Mouse (Mus musculus) embryonic stem cell, embryonic (primary cell): ENCODE data around the gene Ifitm1.

Source experiments
- CTCF ChIA-PET, 4 experiments: fragments of 300-600 bp in 2 of 4; fragments of 350-600 bp in 2 of 4; sonication (Branson Sonifier 250); formaldehyde crosslinking; loops; one replicate each; lab custom pipeline; 2022; ENCODE audit warnings: inconsistent platforms in 2 of 4; lab: Charles Lee
- POLR2A ChIA-PET, 4 experiments: fragments of 300-600 bp in 2 of 4; fragments of 350-600 bp in 2 of 4; sonication (Branson Sonifier 250); formaldehyde crosslinking; loops; one replicate each; lab custom pipeline; 2022; ENCODE audit warnings: antibody characterized with exemption in 4 of 4, inconsistent platforms in 1 of 4; lab: Charles Lee

Gene Ifitm1

DNA sequence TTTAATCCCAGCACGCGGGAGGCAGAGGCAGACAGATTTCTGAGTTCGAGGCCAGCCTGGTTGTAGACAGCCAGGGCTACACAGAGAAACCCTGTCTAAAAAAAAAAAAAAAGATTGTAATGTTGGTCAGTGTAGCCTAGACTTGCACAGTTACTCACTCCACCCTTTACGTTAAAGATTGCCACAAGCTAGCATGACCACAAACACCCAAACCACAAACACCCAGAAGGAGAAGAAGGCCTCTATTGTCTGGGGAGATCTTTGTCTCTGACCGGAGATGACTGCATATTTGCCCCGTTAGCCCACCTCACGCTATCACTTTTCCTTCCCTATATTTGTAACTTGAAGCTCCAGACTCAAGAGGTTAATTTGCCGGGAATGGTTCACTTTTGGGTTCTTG lies 14.7 kb downstream of the Ifitm1 start:
- ChIA-PET CTCF (interaction anchor here in 1 of 4 experiments (1.2 to 1.5 kb wide), 2 partner anchors 14 to 67 kb away, joined by 6 read pairs; partner anchors contain the start of gene Ifitm1), POLR2A (interaction anchor here in 3 of 4 experiments (0.6 to 2.7 kb wide), 22 partner anchors 8 to 196 kb away, joined by 3 to 15 read pairs (median 4); partner anchors contain the start of genes Ifitm1 (in 1 of the 3) and Rnh1 (in 1 of the 3))

DNA sequence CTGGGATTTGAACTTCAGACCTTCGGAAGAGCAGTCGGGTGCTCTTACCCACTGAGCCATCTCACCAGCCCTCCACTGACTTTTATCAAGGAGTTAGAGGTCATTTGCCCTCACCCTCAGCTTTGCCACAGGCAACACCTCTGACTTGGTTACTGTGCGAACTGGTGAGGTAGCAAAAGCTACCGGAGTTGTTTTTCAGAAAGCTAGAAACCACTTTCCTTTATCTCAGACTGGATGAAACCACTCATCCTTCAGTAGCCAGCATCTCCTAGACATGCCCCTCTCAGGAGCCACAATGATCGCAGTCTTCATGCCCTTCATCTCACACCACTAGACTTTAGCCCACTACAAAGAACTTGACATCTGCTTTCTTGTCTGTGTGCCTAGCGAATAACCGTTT lies 15.9 kb downstream of the Ifitm1 start:
- ChIA-PET CTCF (interaction anchor here in 3 of 4 experiments (1.0 to 1.5 kb wide), 4 partner anchors 15 to 66 kb away, joined by 3 to 6 read pairs (median 5); partner anchors contain the start of gene Ifitm1 (in 1 of the 3)), POLR2A (interaction anchor here (0.5 to 2.7 kb wide), 15 partner anchors 7 to 77 kb away, joined by 3 to 15 read pairs (median 5); partner anchors contain the start of gene Ifitm1 (in 1 of the 4))

DNA sequence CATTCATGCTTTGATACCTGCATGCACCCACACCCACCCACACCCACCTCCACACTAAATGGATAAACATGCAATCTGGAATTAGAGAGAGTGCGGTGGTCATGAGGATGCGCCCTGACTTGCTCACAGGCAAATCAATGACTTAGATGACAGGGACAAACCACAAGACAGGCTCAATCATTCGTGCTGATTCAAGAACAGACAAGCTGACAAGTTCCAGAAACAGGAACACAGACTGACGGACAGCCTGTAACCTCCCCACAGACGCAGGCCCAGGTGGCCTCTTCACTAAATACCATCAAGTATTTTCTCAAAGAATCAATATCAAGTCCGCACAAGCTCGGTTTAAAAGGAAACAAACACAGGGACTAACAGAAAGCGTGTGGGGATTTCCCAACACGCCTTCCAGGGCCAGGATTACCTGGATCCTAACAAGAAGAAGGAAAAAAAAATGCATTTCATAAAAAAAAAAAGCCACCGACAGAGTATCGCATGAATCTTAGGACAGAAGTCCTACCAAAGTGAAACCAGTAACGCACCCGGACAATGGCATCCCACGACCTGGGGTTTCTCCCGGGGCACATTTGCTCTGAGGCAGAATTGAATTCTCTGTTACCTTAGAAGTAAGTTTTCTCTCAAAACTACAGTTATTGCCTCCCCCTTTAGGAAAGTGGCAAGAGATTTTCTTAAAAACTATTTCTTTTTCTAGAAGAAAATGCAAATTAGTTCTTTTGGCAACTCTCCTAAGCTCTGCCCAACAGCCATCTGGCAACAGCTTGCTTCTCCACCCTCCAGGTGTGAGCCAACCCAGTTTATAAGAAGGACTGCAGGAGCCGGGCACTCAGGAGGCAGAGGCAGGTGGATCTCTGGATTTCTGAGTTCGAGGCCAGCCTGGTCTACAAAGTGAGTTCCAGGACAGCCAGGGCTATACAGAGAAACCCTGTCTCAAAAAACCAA lies 20.4 kb downstream of the Ifitm1 start:
- ChIA-PET CTCF (interaction anchor here in 1 of 4 experiments (0.7 kb wide), 1 partner anchor 77 kb away, joined by 5 read pairs; no protein-coding TSS in a partner anchor), POLR2A (interaction anchor here in 3 of 4 experiments (0.5 to 1.6 kb wide), 12 partner anchors 11 to 94 kb away, joined by 3 to 7 read pairs (median 3); no protein-coding TSS in a partner anchor)

DNA sequence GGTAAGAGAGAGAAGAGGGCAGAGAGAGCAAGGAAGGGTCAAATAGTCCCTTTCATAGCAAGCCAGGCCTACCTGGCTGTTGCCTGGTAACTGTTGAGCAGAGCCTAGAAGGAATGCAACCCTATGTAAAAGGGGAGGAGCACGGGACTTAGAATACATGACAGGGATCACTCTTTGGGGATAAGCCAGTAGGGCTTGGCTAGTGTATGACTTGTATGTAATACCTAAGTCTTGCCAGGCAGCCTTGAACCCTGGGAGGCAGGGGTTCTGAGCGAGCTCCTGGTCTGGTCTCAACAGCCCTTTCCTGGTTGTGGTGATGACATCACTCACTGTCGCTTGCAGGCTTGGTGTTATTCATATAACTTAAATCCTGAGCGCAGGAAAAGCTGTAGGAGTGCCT lies 22.0 kb downstream of the Ifitm1 start:
- POLR2A ChIA-PET = interaction anchor here in 3 of 4 experiments (0.6 to 4.6 kb wide), 18 partner anchors 12 to 872 kb away, joined by 3 to 26 read pairs (median 4); partner anchors contain the start of genes Psmd13 (in 1 of the 3), Ptdss2 (in 1 of the 3) and Sirt3 (in 1 of the 3)
- CTCF ChIA-PET = interaction anchor here in 2 of 4 experiments (0.8 to 2.5 kb wide), 5 partner anchors 19 to 86 kb away, joined by 3 to 11 read pairs (median 4); no protein-coding TSS in a partner anchor

DNA sequence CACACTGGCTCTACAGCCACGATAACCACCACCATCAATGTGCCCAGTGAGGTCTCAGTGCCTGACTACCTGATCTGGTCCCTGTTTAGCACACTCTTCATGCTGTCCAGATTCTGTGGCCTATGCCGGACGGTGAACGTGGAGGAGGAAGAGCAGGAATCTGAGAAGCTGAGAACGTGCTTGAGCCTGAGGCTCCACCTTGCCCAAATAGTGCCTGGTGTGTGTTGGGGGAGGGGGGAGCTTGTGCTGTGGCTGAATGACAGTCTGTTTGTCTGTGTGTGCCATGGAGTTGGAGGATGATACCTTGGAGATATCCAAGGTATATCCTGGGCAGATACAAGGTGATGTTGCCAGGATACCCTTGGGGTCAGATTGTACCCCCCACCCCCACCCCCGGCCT lies 23.2 kb downstream of the Ifitm1 start:
- CTCF ChIA-PET = interaction anchor here in 3 of 4 experiments (0.6 to 2.5 kb wide), 6 partner anchors 18 to 139 kb away, joined by 3 to 11 read pairs (median 5); partner anchors contain the start of gene Ifitm1 (in 1 of the 3)
- POLR2A ChIA-PET = interaction anchor here (0.7 to 4.6 kb wide), 34 partner anchors 8 to 1777 kb away, joined by 3 to 26 read pairs (median 4); partner anchors contain the start of genes Gm45785 (in 1 of the 4), Psmd13 (in 1 of the 4), Ptdss2 (in 1 of the 4) and Rassf7 (in 1 of the 4)

DNA sequence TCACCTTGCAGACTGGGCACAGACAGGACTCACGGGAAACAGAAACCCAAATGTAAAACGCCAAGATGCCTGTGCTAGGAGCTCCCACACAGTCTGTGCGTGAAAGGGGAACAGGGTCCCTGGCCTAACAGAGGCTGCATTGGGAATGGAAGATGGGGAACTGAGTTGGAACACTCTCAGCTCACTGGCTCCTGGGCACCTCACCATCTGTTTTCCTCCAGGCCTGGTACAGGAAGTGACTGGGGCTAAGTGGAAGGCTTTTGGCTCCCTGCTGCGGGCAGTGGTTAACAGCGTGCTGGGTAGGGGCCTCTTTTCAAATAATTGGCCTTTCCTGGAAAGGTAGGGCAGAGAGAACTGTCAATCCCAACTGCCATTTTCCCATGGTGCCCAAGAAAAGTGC lies 23.6 kb downstream of the Ifitm1 start:
- ChIA-PET POLR2A (interaction anchor here (0.6 to 4.6 kb wide), 23 partner anchors 8 to 1777 kb away, joined by 3 to 26 read pairs (median 4); partner anchors contain the start of genes Gm45785 (in 1 of the 4) and Ric8a (in 1 of the 4)), CTCF (interaction anchor here in 3 of 4 experiments (0.6 to 2.5 kb wide), 5 partner anchors 18 to 140 kb away, joined by 3 to 11 read pairs (median 5); partner anchors contain the start of gene Ifitm1 (in 1 of the 3))

DNA sequence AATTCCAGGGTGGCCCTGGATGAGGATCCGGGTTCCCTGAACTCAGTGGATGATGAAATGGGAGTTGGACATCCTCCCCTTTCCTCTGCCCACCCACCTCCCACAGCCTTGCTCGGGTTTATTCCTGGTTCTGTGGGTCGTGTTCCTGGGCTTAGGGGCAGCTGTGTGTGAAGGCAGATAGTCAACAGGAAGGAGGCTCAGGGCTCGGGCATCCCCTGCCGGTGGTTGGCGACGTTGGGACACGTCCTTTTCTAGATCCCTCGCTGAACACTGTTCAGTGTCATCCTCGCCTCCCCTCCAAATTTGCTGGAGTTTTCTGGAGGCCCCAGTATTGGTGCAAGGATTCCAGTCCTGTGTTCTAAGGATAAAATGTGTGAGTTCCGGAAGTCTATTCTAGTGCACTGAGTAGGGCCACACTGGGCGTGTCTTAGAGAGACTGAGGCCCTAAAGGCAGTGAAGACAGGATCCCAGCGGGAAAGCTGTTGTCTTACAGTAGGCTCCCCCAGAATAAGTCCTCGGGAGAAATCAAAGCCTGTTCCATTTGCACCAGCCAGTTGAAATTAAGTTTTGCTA lies 24.2 kb downstream of the Ifitm1 start:
- ChIA-PET CTCF (interaction anchor here in 3 of 4 experiments (0.5 to 2.5 kb wide), 5 partner anchors 17 to 75 kb away, joined by 3 to 11 read pairs (median 5); partner anchors contain the start of gene Ifitm1 (in 1 of the 3)), POLR2A (interaction anchor here (0.6 to 4.6 kb wide), 12 partner anchors 9 to 1778 kb away, joined by 3 to 26 read pairs (median 5); no protein-coding TSS in a partner anchor)

DNA sequence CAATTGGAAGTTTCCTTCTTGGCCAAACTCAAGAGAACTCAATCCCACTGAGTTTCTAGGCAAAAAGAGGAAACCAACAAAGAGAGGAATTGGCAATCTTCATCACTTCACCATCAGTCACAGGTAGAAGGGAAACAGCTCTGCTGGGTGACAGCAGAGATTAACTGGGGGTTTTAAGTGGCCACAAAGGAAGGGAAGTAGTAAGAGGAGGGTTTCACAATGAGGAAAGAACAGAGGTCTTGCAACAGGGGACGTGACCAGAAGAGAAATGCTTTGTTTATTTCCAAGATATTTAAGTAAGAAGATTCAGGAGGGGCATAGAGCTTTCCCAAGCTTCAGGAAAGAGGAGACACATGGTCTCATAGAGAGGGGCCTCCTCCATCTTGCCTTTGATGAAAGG lies 30.8 kb downstream of the Ifitm1 start:
- ChIA-PET POLR2A (interaction anchor here in 1 of 4 experiments (1.2 kb wide), 1 partner anchor 34 kb away, joined by 3 read pairs; no protein-coding TSS in a partner anchor), CTCF (interaction anchor here in 3 of 4 experiments (0.6 to 1.7 kb wide), 4 partner anchors 13 to 89 kb away, joined by 3 to 4 read pairs (median 4); no protein-coding TSS in a partner anchor)

DNA sequence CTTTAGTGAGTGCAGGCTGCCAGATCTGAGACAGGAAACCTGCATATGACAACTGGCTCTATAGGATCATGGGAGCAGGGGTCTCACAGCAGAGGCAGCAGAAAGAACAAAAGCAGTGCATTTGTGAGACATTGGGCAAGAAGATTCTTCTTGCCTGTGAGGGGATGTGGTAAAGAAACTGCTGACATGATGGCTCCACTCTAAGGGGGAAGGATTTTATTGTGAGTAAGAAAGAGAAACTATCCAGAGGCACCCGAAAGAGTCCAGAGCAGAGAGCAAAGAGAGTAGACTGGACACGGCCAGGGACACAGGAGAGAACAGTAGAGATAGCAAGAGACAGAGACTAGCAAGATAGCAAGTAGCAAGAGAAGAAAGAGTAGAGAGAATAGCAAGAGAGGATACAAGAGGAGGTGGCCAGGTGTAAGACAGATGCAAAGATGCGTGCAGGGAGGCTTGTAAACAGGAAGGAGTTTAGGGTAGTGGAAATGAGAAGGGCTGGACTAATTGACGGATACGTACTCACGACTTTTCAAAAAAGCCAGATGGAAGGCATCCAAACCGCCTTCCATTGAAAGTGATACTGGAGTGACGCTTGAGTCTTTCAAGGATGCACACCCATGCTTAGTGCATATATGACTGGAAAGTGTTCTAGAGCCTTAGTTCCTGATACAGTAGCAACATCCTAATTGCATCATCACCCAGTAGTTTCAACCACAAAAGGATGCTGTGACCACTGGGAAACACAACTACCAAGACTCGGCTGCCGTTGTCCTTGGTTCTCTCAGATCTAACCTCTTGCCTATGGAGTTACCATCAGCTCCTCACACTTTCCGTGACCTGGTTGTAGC lies 32.1 kb downstream of the Ifitm1 start:
- POLR2A ChIA-PET = interaction anchor here in 1 of 4 experiments (0.7 to 0.8 kb wide), 2 partner anchors 42 to 43 kb away, joined by 3 to 4 read pairs; no protein-coding TSS in a partner anchor
- CTCF ChIA-PET = interaction anchor here in 1 of 4 experiments (0.7 kb wide), 1 partner anchor 52 kb away, joined by 3 read pairs; no protein-coding TSS in a partner anchor

DNA sequence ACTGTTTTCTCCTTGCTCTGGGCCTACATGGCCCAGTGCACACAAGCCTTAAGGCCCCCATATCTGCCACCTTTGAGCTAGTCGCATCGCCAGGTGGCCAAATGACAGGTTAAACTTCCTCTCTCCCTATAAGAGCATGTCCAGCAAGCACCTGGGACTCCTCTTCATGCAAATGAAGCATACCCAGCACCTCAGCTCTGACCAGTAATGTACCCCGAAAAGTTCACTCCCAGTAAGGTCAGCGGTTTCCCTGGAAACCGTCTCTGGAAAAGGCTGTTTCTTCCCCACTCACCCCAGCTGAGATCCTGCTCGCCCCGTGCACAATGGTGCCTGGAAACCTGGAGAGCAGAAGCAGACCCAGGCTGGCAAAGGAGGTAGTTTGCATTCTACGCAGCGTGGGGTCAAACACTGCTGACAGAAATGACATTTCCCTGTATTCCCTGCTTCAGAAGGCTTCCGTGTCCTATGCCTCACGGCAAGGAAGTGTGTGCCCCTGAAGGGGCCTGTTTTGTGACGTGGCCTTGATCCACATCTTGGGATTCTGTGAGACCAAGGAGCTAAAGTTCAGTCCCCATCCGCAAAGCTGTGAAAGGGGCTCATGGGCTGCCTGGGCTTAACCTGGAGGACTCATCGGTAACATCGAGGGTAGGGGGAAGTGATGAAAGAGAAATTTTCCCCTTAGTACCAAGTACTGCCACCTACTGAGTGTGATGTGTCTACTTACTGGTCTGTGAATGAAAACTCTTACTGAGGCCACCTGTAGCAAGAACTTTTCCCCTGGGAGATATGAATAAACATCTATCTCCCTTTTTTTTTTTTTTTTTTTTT lies 34.1 kb downstream of the Ifitm1 start:
- POLR2A ChIA-PET = interaction anchor here in 3 of 4 experiments (0.5 to 1.4 kb wide), 5 partner anchors 12 to 62 kb away, joined by 3 to 7 read pairs (median 5); no protein-coding TSS in a partner anchor
- CTCF ChIA-PET = interaction anchor here in 1 of 4 experiments (0.7 kb wide), 1 partner anchor 42 kb away, joined by 3 read pairs; no protein-coding TSS in a partner anchor

DNA sequence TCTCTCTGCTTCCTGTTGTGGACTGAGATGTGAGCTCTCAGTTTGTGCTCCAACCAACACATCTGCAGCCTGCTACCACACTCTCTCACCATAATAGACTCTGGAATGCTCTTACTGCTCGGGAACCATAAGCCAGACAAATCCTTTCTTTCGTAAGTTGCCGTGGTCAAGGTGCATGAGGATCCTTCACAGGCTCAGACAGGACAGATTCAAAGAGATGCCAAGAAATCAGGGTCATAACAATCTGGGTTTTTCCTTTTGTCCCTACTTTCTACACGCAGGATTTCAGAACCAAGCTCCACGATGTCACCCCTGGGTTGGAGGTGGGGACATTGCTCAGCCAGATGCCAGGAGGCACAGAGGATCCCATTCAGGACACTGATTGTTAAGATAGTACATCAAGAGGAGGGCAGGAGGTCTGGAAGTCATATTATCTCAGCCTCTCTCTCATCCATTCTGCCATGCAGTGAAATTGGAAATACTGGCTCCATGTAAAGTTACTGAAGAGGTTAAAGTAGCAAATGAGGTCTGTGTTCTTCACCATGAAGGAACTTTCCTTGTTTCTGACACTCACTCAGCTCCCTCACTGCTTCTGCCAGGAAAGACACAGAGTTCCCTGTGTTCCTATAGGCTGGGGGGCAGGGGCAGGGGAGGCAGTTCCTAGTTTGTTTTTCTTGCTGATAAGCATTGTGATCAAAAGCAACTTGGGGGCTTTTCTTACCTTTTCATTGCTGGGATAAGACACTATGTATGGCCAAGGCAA lies 36.4 kb downstream of the Ifitm1 start:
- POLR2A ChIA-PET = interaction anchor here in 1 of 4 experiments (1.0 kb wide), 1 partner anchor 13 kb away, joined by 3 read pairs; no protein-coding TSS in a partner anchor
- CTCF ChIA-PET = interaction anchor here in 1 of 4 experiments (0.6 kb wide), 1 partner anchor 48 kb away, joined by 3 read pairs; no protein-coding TSS in a partner anchor

DNA sequence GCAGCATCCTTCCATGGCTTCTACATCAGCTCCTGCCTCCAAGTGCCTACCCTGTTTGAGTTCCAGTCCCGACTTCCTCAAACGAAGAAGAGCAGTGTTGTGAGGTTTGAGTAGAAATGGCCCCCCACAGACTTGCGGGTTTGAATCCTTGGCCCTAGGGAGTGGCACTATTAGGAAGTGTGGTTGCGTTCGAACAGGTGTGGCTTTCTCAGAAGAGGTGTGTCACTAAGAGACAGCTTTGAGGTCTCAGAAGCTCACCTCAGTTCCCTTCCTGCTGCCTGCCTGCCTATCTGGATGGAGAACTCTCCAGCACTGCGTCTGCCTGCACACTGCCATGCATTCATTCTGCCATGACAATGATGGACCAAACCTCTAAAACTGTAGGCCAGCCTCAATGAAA lies 39.4 kb downstream of the Ifitm1 start:
- POLR2A ChIA-PET = interaction anchor here in 3 of 4 experiments (0.8 to 6.8 kb wide), 17 partner anchors 12 to 97 kb away, joined by 3 to 45 read pairs (median 4); partner anchors contain the start of genes Gm45717 (in 1 of the 3), Ifitm1 (in 1 of the 3) and Ifitm2 (in 1 of the 3)
- CTCF ChIA-PET = interaction anchor here in 2 of 4 experiments (0.6 to 1.7 kb wide), 4 partner anchors 21 to 98 kb away, joined by 3 to 9 read pairs (median 4); no protein-coding TSS in a partner anchor

DNA sequence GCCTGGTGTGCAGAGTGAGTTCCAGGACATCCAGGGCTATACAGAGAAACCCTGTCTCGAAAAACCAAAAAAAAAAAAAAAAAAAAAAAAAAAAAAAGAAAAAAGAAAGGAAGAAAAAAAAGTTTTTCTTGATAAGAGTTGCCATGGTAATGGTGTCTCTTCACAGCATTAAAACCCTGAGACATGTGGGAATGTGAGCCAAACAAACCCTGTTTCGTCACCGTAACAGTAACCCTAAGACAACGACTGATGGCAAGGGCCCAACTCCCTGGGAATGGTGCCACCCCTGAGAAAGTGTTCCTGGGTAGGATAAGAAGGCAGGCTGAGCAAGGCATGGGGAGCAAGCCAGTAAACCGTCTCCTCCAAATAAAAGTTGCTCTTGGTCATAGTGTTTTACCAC lies 39.9 kb downstream of the Ifitm1 start:
- ChIA-PET POLR2A (interaction anchor here in 3 of 4 experiments (0.8 to 6.8 kb wide), 22 partner anchors 12 to 98 kb away, joined by 3 to 45 read pairs (median 4); partner anchors contain the start of genes B4galnt4 (in 1 of the 3), Gm45717 (in 1 of the 3), Ifitm1 (in 1 of the 3) and Ifitm2 (in 1 of the 3)), CTCF (interaction anchor here in 3 of 4 experiments (0.6 to 3.9 kb wide), 8 partner anchors 26 to 129 kb away, joined by 3 to 45 read pairs (median 6); partner anchors contain the start of gene Pgghg (in 1 of the 3))

DNA sequence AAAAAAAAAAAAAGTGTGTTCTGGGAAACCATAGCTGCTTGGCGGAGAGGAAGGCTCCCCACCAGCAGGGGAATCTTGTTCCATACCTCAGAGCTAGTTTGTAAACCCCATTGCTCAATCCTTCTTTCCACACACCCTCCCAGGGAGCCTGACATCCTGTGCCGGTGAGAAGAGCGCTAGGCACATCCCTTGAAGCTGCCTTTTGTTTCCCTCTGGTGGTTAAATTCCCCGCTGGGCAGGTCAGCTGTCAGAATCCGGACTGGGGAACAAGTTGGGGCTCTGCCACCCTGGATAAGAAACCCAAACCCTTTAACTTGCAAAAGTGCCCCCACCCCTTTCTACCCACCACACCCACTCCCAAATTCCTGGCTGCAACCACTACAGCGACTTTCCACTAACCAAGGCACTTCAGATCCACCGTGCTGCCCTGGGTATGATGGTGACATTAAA lies 41.3 kb downstream of the Ifitm1 start:
- POLR2A ChIA-PET = interaction anchor here (0.6 to 6.8 kb wide), 42 partner anchors 8 to 151 kb away, joined by 3 to 45 read pairs (median 5); partner anchors contain the start of genes Ifitm1 (in 2 of the 4), Ifitm2 (in 2 of the 4), B4galnt4 (in 1 of the 4) and Gm45717 (in 1 of the 4)

More for the DNA sequence above, 41.3 kb downstream of the Ifitm1 start:
- CTCF ChIA-PET = interaction anchor here (0.6 to 3.9 kb wide), 56 partner anchors 11 to 635 kb away, joined by 3 to 45 read pairs (median 4); partner anchors contain the start of gene Pgghg (in 1 of the 4)
